Mouse (Mus musculus) macrophage (primary cell): Measurements from ENCODE around the gene Helb. TPM values are rescaled to one million over a fixed set of nuclear protein-coding genes. Genes with fewer than 3 reads are reported as not detected.

Experiments used
- H3K27ac ChIP-seq: fragments of 350-480 bp; formaldehyde crosslinking; 2 replicates; pipeline ENCODE4 v1.9.0; 2021
- H3K36me3 ChIP-seq: fragments of 350-480 bp; formaldehyde crosslinking; 2 replicates; pipeline ENCODE4 v1.9.0; 2021; ENCODE audit errors: inconsistent target
- H3K4me3 ChIP-seq: fragments of 350-480 bp; formaldehyde crosslinking; 2 replicates; pipeline ENCODE4 v1.9.0; 2021; ENCODE audit errors: inconsistent target
- H3K79me2 ChIP-seq: fragments of 350-480 bp; formaldehyde crosslinking; 2 replicates; pipeline ENCODE4 v1.9.0; 2021; ENCODE audit errors: inconsistent target
- WGBS: methylation state at CpG from one replicate; pipeline ENCODE4 v1.1.7; 2026; ENCODE audit warnings: inconsistent platforms; ENCODE audit not compliant: missing documents; 5-methylcytosine and 5-hydroxymethylcytosine counted together
- polyA plus RNA-seq: library from polyadenylated mRNA; stranded (reverse); fragments of 250-400 nt; gene quantifications from 3 replicates; pipeline ENCODE4 v1.2.4, GENCODE M21; 2018; ENCODE audit warnings: inconsistent platforms

Helb gene
- polyA plus RNA-seq, 1 experiment from 2014 or later: 20.3 TPM

DNA sequence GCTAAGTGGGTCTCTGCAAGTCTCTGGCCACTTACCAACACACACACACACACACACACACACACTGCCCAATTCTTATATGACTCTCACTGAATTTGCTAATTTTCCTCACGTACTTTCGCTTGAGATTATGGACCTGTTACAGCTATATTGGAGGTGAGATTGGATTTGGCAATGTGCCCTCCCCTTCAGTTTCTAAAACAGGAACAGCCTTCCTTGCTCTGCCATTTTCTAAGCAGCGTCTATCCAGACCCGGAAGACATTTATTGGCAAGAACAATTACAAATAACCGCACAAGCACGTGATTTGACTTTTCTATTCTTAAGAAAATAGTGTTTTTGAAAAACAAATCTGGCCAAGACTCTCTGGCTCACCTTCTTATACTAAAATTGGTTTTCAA, 68.5 kb downstream of the Helb start:
- Histone ChIP-seq H3K79me2 (no peaks in the 10 kb centered on the region), H3K27ac (no peak overlapping the region), H3K4me3 (no peak overlapping the region), H3K36me3 (no peaks in the 10 kb centered on the region)
- 94% methylated on average over 6 of the region's 6 CpGs for WGBS

DNA sequence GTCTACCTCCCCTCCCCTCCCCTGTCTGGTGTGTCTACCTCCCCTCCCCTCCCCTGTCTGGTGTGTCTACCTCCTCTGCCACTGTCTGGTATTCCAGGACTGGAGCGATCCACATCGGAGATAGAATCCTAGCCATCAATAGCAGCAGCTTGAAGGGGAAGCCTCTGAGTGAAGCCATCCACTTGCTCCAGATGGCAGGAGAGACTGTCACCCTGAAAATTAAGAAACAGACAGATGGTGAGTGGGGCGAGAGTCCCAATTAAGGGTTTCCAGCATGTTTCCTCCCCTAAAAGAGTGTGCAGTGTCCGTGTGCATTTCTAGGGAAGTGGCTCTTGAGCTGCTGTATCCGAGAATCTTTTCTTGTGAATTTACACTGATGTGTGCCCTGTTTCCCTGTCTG, 74.6 kb downstream of the Helb start:
- Histone ChIP-seq H3K4me3 (no peak overlapping the region), H3K79me2 (no peaks in the 10 kb centered on the region), H3K36me3 (no peaks in the 10 kb centered on the region), H3K27ac (no peak overlapping the region)
- 89% methylated on average over 5 of the region's 5 CpGs for WGBS

DNA sequence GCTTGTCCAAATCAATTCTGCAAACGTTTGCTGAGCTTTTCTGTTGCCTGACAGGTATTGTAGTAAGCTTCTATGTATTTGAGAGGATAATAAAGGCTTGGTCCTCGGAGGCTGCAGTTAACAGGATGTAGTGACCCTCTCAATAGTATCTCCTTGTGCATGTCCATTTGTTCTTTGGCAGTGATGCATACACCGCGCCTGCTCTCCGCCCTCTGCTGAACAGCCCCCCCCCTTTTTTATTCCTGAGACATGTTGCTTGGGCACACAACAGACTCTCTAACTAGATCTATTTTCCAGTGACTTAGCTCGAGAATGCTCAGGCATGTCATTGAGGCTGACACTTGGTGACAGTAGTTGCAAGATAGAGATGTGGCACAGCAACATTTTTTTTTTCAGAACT, 77.0 kb downstream of the Helb start:
- H3K79me2 ChIP-seq: no peaks in the 10 kb centered on the region
- H3K27ac ChIP-seq: no peak overlapping the region
- no peaks in the 10 kb centered on the region for H3K36me3 ChIP-seq
- no peak overlapping the region for H3K4me3 ChIP-seq
- 81% methylated on average over 6 of the region's 6 CpGs for WGBS

DNA sequence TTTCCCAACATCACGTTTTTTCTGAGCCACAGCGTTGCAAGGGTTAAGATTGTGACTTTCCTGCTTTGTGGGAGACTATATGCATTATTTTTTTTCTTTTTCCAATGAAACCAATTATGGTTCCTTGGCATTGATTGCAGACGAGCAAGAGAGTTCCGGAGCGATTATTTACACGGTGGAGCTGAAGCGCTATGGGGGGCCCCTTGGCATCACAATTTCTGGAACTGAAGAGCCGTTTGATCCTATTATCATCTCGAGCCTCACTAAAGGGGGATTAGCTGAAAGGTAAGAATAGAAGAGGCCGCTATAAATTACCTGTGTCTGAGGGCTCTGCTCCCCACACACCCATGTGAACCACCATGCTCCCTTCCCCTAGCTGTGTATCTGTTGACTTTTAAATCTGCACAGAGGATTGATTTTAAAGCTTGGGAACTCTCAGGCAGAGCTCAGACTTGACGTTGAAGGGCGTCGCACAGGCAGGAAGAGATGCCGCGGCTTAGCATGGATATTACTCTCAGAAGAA, 77.5 kb downstream of the Helb start:
- H3K36me3 ChIP-seq: no peaks in the 10 kb centered on the region
- 63% methylated on average over 15 of the region's 15 CpGs for WGBS
- H3K4me3 ChIP-seq: no peak overlapping the region
- no peak overlapping the region for H3K27ac ChIP-seq
- no peaks in the 10 kb centered on the region for H3K79me2 ChIP-seq

DNA sequence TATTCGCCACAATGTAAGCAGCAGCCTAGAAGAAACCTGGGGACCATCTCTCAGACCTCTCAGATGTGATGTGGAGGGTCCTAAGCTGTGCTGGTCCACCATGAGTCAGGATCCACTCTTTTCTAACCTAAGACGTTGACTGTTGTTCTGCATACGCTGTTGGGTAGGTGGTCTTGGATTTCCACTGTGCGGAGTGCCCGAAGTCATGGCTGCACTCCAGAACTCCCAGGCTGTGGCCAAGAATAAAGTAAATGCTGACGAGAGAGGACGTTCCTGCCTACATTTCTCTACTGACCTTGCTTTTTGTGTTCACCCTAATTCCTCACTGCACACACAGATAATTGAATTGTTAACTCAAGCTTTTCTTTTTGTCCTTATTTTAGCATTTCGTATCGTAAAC, 78.9 kb downstream of the Helb start:
- Histone ChIP-seq H3K4me3 (no peak overlapping the region), H3K27ac (no peak overlapping the region), H3K79me2 (no peaks in the 10 kb centered on the region), H3K36me3 (no peaks in the 10 kb centered on the region)
- WGBS: 90% methylated on average over 7 of the region's 9 CpGs

Other genes with a start within 250 kb of the Helb start
- gene Tmbim4, start 88.6 kb upstream of the Helb start, polyA plus RNA-seq: 63.2 to 146 TPM (median 114 TPM) in 3 replicates
- 12.3 to 31.5 TPM (median 17.1 TPM) in 3 replicates for gene Irak3, start 89.1 kb upstream of the Helb start, polyA plus RNA-seq
- gene Llph, start 114.1 kb upstream of the Helb start, polyA plus RNA-seq: 34.0 to 57.9 TPM (median 50.2 TPM) in 3 replicates